Mouse (Mus musculus): Measurements from ENCODE around the gene Cgrrf1.

The Cgrrf1 gene

DNA sequence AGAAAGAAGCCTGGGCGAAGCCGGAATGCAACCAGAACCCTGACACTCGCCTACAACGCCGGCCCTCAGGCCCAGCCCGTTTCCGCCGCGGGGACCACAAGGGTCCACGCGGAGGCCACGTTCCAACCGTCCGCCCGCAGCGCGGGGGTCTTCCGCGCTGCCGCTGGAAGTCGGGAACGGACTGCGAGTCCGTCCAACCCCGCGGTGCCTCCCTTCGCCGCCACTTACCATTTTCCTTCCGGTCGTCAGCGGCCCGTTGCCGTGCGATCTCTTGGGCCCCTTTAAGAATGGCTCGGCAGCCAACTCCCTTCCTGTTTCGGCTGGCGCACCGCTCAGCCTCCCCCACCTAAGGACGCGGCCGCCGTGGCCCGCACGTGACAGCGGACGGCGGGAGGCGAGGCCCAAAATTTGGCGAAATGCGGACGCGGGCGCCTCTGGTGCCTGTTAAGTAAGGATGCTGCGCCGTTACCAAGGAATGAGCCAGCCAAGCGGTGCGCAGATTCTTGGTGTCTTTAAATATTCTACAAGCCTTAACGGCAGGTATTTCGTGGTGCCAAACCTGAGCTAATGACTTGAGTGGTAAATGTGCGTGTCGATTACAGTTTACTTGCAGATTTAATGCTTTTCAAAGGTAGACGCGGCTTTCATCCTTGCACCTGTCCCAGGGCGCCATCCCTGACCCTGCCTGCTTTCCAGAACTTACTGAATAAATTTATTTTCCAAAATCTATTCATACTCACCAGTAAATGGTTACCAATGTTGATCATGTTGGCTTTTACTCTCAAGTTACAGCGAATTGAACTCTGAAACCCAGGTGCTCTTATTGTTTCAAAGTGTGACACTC is 9.8 kb upstream of the Cgrrf1 start, which contains the start of gene Gmfb:
Gene Gmfb, minus strand, starts transcription at position 370 of the 844 bp plus-strand sequence.
- peak; percentile 95 to 99 for DNase-seq (ENCODE audit: low spot score in 2 of 2)

DNA sequence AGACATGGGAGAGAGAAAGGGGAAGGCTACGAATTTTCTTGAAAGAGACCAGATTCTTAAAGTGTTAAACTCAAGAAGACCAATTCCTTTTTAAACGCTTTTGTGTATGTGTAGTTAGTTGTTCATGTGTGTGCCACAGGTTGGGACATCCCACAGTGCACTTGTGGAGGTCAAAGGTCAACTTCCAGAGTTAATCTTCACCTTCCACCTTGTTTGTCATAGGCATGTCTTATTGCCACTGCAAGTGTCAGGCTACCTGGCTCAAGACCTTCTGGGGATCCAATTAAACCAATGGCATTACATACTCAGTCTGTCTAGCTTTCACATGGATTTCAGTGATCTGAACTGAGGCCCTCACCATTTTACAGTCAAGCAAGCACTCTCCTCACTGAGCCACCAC is 7.9 kb upstream of the Cgrrf1 start:
- DNase-seq (ENCODE audit: low spot score in 2 of 2): no peak

DNA sequence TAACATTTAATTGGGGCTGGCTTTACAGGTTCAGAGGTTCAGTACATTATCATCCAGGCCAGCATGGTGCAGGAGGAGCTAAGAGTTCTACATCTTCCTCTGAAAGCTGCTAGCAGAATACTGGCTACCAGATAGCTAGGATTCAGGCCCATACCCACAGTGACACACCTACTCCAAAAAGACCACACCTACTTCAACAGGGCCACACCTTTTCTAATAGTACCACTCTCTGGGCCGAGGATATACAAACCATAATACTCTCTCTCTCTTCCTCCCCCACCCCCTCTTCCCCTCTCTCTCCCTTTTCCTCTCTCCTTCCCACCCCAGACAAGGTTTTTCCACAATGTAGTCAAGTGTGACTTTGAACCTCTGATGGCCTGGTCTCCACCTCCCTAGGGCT is 4.5 kb upstream of the Cgrrf1 start:
- no peak for DNase-seq (ENCODE audit: low spot score in 2 of 2)

DNA sequence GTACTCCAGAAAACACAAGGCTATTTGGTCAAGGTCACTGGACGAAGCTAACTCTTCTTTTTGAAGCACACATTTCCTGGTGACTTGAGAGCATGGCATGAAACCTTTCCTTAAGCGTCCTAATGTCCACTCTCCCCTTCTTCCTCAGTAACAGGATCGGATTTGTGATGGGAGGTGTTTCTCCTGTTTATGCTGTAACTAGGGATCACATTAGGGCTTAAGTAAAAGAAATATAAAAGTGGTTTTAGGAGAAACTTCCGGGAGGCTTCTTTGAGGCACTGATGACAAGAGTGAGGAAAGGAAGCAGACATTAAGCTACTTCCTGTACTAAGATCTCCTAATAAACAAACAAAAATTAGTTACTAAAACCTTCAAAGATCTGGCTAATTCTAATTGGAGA is 630 bp upstream of the Cgrrf1 start:
- DNase-seq (ENCODE audit: low spot score in 2 of 2): no peak

DNA sequence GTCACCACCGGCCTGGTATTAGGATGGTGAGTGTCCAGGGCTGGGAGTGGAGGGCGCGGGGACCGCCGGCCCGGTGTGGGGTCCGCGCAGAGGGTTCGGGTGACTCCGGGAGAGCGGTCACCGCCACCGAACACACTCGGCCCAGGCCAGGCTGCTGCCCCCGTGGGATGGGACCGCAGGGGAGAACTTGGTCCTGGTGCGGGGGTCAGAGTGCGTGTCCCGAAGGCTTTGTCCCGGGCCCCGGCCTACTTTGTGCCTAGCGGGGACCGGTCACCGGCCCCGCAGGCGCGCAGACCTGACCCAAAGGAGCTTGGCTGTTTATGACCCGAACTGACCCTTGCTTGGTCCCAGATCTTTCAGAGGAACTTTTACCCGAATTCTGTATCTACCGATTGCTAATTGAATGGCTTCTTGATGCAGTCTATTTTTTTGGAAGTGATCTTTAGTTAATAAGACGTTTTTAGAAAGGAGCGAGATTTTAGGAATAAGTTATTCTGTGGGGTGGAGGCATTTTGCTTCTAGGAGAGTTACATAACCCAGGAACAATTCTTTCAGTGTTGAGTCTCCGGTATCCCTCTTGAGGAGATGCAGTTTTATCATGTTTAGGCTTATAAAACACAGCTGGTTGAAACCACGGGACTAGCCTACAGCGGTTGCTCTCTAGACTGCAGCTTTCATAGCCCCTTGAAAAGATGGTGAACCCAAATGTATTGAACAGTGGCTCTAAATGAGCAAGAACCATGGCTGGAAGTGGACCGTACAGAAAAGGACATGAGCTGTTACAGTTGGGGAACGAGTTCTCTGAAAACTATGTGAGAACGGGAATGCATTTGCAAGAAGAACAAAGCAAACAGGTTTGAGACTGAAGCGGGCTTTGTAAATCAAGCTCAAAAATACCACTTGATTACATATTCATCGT is 688 bp downstream of the Cgrrf1 start:
- DNase-seq (ENCODE audit: low spot score in 2 of 2): no peak

DNA sequence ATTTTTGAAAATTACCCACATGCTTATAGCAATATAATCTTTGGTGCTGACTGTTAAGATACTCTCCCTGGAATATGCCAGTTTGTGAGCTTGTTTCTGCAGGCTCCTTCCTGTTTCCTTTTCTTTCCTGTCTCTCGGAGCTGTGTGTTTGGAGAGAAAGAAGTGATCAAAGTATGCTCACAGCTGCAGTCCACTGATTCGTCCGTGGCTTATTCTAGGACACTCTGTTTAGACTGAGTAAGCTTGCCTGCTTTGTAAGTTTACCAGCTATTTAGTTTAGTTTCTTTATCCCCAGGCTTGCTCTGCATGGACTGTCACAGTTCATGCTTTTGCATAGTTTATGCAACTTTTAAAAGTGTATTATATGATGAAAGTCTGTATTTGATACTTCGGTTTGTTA is 7.4 kb downstream of the Cgrrf1 start:
- DNase-seq (ENCODE audit: low spot score in 2 of 2): no peak

DNA sequence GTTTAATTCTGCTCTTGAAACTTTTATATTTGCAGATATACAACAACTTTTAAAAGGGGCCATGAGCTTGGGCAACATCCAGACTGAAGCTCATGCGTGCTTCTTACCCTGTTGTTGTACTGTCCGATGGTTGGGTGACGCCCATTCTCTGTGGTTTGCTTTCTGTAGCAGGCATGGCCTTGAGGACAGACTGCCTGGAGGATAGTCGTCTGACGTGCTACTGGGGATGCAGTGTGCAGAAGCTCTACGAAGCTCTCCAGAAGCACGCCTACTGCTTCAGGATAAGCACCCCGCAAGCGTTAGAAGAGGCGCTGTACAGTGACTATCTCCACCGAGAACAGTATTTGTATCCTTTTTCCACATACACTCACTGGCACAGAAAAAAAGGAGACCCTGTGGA is 13.8 kb downstream of the Cgrrf1 start:
- no peak for DNase-seq (ENCODE audit: low spot score in 2 of 2)

DNA sequence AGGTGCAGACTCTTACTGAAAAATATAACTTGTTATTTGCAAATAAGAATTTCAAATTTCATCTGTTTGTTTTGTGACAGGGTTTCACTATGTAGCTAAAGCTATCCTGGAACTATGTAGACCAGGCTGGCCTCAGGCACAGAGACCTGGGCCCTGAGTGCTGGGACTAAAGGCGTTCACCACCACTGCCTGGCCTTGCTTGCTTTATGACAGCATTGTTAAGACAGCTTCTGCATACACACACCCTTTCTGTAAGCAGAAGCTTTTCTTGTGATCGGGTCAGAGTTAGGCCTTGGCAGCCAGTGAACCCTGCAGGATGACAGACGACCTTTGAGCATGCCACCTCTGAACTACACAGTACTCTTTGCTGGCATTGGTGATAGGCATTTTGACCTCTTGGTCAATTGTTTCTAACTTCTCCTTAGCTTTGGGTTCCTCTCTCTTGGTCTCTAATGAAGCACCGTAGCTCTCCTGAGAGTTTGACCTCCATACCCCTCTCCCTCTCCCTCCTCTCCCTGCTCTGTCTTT is 16.2 kb downstream of the Cgrrf1 start:
- DNase-seq (ENCODE audit: low spot score in 2 of 2): no peak

DNA sequence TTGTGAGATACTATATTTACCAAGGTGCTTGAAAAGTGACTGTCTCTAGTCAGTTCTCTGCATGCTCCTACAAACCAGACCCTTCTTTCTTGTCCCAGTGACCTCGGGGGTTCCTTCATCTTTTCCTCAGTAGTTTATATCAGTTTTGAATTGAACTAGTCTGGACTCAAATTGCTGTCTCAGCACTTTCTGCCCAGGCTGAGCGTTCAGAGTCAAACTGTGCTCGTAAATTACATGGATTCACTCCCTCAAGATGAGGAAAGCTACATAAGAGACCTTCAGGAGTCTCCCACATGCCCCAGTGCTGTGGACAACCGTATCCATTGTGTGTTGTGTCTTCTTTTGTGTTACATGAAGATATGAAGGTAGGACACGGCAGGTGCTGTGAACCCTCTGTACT is 16.8 kb downstream of the Cgrrf1 start:
- no peak for DNase-seq (ENCODE audit: low spot score in 2 of 2)

DNA sequence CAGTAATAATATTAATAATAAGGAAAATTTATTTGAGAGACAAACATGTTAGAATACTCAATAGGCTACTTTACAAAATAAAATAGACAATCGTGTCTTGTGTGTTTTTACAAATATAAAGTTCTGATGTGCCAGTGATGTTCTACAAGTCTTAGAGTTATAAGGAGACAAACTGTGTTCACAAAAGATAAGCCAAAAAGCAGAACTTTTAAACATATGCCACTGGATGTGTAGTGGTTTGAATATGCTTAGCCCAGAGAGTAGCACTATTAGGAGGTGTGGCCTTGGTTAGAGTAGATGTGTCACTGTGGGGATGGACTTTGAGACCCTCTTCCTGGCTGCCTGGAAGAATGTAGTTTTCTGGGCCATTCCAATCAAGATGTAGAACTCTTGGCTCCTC is 17.8 kb downstream of the Cgrrf1 start:
- no peak for DNase-seq (ENCODE audit: low spot score in 2 of 2)

DNA sequence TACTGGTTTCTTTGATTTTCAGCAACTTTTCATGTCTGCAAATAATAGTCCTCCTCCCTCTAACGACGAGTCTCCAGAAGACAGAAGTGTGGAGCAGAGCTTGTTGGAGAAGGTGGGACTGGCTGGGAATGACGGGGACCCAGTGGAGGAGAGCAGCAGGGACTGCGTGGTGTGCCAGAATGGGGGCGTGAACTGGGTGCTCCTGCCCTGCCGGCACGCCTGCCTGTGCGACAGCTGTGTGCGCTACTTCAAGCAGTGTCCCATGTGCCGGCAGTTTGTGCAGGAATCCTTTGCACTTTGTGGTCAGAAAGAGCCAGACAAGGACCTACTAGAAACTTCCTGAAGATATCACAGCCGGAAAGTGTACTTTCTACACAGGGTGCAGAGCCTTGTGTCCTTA is 21.8 kb downstream of the Cgrrf1 start:
- no peak for DNase-seq (ENCODE audit: low spot score in 2 of 2)

DNA sequence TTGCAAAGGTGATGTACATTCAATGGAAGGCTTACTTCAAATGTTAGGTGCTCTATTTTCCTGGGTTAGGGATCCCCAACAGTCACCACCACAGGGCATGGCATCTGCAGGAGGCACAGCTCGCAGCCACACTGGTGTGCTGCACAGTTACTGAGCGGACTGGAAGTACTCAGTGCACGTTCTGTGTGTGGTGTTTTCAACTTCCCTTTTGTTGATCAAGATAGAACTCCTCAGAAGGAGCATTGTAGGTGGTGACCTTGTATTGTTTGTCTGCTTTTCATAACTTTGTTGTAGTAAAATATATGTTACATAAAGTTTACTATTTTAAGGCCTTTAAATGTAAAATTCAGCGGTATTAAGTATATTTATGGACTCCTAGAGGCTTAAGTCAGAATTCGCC is 31.0 kb downstream of the Cgrrf1 start:
- no peak for DNase-seq (ENCODE audit: low spot score in 2 of 2)

DNA sequence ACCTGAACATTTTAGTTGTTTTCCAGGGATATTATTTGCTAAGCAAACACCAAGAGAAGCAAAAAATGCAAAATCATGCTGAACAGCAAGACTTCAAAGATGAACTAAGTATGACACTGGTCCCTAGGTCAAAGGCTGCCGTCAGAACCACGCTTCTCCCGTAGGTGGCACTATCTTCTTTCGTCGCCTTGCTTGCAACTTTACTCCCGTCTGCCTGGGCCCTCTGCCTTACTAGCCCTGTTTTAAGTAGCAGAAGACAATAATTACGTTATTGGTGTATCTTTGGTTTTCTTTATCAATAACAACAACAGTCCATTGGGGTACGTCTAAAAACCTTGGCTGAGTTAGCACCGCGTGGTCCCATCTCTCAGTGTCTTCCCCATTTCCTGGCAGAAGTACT is 49.0 kb downstream of the Cgrrf1 start:
- peak in 1 of 2 experiments; percentile 31 for DNase-seq (ENCODE audit: low spot score in 2 of 2)

DNA sequence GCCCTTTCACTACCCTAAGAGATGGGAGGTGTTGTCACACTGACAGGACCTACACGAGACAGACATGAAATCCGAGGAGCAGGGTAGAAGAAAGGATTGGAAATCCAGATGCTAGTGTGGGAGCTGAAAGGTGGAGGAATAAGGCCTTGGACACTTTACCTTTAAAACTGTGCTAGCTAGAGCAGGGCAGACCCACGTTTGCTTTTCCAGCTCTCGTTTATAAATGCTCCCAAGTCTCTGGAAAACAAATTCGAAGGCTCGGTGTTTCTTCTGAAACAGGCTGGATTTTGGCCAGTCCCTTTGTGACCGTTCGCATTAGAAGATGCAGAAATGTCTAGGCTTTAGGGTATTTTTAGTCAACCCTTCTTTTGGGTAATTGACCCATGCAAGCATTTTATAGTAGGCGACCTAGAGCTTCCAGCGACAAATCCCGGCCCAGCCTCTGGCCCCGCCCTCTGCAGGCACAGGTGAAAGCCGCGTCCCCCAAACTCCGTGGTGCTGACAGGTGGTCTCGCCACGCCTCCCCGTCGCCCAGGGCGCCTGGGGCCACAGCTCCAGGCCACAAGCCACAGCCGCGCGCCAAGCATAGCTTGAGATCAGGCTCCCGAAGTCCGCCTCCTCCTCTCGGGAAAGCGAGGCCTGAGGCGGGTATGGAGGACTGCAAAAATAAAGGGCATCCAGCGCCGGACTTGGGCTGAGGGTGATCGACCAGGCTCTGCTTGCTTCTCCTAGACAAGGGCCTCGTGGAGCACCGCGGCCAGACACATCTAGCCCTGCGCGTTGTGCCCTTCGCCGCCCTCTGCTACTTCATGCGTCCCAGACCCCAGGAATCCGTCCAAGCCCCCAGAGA is 49.9 kb downstream of the Cgrrf1 start:
- no peak for DNase-seq (ENCODE audit: low spot score in 2 of 2)

DNA sequence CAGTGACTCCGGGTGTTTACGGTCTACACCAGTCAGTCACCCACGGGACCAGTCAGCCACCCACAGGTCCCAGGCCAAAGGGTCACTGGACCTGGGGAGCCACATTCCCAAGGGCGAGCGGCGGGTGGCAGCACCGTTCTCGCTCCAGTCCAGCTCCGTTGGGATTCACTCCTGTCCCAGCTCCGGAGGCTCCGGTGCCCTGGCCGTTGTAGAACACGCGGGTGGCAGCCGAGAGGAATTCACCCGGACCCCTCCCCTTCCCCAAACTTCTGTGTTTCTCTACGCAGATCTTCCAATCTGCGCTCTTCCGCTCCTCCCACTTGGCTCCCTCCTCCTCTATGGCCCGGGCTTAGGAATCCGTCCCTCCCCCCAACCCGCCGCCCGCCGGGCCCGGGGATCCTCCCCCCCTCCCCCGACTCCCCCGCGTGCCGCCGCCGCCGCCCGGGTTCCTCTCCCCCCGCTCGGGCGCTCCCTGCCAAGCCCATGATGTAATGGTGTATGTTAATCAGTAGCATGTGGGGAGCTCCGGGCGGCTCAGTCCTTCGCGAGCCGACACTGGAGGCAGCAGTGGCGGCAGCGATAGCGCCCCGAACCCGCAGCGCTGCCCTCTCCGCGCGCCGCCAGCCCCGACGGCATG is 50.6 kb downstream of the Cgrrf1 start, which contains the start of gene Samd4:
Gene Samd4, plus strand, starts transcription at position 424 of the 637 bp plus-strand sequence.
- peak; percentile 32 to 64 for DNase-seq (ENCODE audit: low spot score in 2 of 2)

DNA sequence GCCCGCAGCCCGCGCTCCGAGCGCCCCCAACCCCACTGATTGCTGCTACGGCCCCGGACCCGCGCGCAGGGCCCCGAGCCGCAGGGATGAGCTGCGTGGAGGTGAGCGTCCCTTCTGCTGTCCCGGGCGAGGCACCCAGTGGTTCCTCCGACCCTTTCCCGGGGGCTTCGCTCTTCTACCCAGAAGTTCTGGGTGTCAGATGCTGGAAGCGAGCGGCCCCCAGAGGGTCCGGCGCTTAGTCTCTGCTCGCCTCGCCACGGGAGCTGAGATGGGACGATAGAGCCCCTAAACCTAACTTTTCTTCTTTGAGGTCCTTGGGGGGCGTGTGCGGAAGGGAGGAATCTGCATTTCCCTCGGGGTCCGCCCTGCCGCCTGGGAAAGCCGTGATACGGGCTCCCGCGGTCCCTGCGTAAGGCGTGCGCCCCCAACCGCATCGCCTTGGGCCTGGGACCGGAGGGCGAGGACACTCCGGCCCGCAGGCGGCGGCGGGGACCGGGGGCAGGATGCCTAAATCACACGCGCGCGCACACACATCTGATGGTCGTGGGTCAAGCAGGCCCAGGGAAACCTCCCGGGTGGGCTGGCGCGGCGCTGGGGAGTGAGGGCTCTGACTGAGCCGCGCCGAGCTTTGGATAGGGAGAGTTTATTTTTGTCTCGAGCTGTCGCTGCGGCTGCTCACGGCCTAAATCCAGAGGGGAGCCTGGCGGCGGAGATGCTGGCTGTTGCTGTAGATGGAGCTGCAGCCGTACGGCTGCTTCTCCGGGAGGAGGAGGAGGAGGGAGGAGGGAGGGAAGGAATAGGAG is 51.3 kb downstream of the Cgrrf1 start:
- DNase-seq (ENCODE audit: low spot score in 2 of 2): peak in 1 of 2 experiments; percentile 65

DNA sequence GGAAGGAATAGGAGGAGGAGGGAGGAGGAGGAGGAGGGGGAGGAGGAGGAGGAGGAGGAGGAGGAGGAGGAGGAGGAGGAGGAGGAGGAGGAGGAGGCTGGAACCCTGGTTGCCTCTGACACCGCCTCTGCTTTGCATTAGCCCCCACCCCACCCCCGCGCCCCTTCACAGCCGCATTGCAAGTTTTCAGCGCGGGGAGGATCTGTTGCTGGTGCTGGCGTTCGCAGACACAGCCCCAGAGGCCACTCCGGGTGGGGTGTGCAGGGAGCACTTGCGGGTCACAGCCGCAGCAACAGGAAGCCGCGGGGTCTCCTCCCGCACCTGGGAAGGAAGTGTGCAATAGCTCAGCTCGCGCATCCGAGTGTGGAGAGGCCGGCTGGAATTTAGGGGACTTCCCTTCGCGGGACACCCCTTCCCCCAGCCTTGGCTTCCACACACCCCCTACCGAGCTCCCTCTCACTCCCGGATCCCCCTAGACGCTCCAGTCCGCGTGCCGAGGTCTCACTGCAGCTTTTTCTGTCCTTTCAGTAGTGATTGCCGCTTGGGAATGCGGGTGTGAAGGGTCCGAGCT is 52.0 kb downstream of the Cgrrf1 start:
- DNase-seq (ENCODE audit: low spot score in 2 of 2): peak in 1 of 2 experiments; percentile 67

DNA sequence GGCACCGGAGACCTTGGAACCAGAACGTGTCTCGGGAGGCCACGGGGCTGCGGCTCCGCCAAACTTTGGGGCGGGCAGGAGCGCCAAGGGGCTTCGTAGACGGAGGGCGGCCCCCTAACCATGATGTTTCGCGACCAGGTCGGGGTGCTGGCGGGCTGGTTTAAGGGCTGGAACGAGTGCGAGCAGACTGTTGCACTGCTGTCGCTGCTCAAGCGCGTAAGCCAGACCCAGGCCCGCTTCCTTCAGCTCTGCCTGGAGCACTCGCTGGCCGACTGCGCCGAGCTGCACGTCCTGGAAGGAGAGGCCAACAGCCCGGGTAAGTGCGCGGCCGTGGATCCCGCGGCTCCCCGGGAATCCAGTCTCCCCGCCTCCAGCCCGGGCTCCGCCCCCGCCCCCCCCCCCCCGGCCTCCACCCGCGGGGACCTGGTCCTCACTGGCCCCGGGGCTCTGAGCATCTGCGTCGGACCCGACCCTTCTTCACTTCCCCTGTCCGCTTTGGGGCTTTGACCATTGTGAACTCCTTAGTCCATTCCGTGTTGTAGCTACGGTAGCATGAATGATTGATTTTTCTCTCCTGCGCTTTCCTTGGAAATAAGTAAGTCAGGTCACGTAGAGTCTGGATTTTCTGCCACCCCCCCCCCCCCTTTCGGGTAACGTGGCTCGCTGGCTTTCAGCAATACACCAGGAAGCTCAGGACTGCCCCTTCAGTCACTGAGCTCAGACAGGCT is 52.9 kb downstream of the Cgrrf1 start:
- peak; percentile 16 to 67 for DNase-seq (ENCODE audit: low spot score in 2 of 2)

DNA sequence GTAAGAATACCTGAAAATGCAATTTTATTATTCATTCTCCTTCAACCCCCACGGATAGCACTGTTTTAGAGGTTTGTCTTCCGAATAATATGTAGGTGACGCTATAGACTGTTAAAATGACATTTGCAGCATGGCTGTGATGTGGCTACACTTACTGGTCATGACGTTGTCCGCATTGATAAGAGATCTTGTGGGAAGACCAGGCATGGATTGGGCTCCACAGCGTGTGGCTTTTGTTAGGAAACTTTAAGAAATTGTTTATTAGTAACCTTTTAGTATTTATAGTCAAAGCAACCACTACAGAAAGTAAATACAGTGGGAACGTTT is 53.5 kb downstream of the Cgrrf1 start:
- no peak for DNase-seq (ENCODE audit: low spot score in 2 of 2)

Measured in spleen, postnatal 4 days (tissue).